ENCODE assay signal across 8 mouse cellular contexts in genomic region chr4:44071741-44072145, GRCm38 (mm10). TPM values are rescaled to one million over a fixed set of nuclear protein-coding genes. Genes with fewer than 3 reads are reported as not detected.
DNase-seq lines count a peak whose midpoint lies in the region; ATAC-seq and TF ChIP-seq lines count a peak whose summit lies in the region.

No protein-coding gene starts in this region.

- H3K4me2 ChIP-seq in hindbrain, embryonic 16.5 days (ENCODE audit: low read length) = peak overlapping the region; percentile 78
- peak overlapping the region; percentile 97 for H3K4me2 ChIP-seq in lung, postnatal 0 days (replicated peaks; ENCODE audit: low read depth, low read length)

- WGBS in hindbrain, embryonic 16.5 days = 8% methylated on average over 11 of the region's 11 CpGs
- WGBS in lung, postnatal 0 days = 2% methylated on average over 11 of the region's 11 CpGs

- peak overlapping the region; percentile 87 for H3K4me3 ChIP-seq in hindbrain, embryonic 16.5 days (ENCODE audit: low read length)
- H3K4me3 ChIP-seq in lung, postnatal 0 days (ENCODE audit: low read depth, low read length) = peak overlapping the region; percentile 85

- H3K27ac ChIP-seq in hindbrain, embryonic 16.5 days (ENCODE audit: low read depth, low read length) = peak overlapping the region; percentile 84
- H3K27ac ChIP-seq in lung, postnatal 0 days (ENCODE audit: low read length) = peak overlapping the region; percentile 92

- ATAC-seq in common myeloid progenitor, adult 5-6 weeks (replicated peaks; ENCODE audit: low read depth, poor library complexity, severe bottlenecking) = peak; percentile 36
- ATAC-seq in hindbrain, embryonic 16.5 days = no peak
- ATAC-seq in lung, postnatal 0 days = peak; percentile 3; the same call in 1 of the 2 replicates

- H3K27me3 ChIP-seq in hindbrain, embryonic 16.5 days (replicated peaks; ENCODE audit: control insufficient read depth, insufficient read depth, low read length) = no peaks in the 10 kb centered on the region
- no peaks in the 10 kb centered on the region for H3K27me3 ChIP-seq in lung, postnatal 0 days (replicated peaks; ENCODE audit: insufficient read depth, low read length)

- intact Hi-C loops in left cerebral cortex, postnatal 4 days (cut with DNase I) = no loop called here

- H3K4me1 ChIP-seq in hindbrain, embryonic 16.5 days (ENCODE audit: control insufficient read depth, insufficient read depth, low read depth, low read length) = peaks cover 18% of the 10 kb centered on the region
- peaks cover 6% of the 10 kb centered on the region; the same call in 1 of the 2 replicates for H3K4me1 ChIP-seq in lung, postnatal 0 days (ENCODE audit: insufficient read depth, low read depth, low read length)

- no peaks in the 10 kb centered on the region for H3K9me3 ChIP-seq in hindbrain, embryonic 16.5 days (ENCODE audit: control insufficient read depth, low read length)
- no peaks in the 10 kb centered on the region for H3K9me3 ChIP-seq in lung, postnatal 0 days (ENCODE audit: low read length)

- peak overlapping the region; percentile 89 for H3K9ac ChIP-seq in hindbrain, embryonic 16.5 days (ENCODE audit: low read depth, low read length)
- H3K9ac ChIP-seq in lung, postnatal 0 days (replicated peaks; ENCODE audit: low read depth) = peak overlapping the region; percentile 77

- no peak for TF ChIP-seq EP300 in lung, postnatal 0 days (IDR thresholded peaks at IDR 0.05)

- TF ChIP-seq CTCF in lung, postnatal 0 days (IDR thresholded peaks at IDR 0.05) = no peak

- DNase-seq in kidney, adult 9 months = peak; percentile 47
- no peak for DNase-seq in kidney, adult 11 months
- no peak for DNase-seq in lung, postnatal 0 days (ENCODE audit: low spot score)
- DNase-seq in left cerebral cortex, postnatal 4 days = no peak
- no peak for DNase-seq in adrenal gland, adult (ENCODE audit: inconsistent age in 2 of 2, low spot score in 1 of 2)
- DNase-seq in adrenal gland, adult 18-20 months (ENCODE audit: low spot score in 2 of 2) = no peak

- no peaks in the 10 kb centered on the region for H3K36me3 ChIP-seq in hindbrain, embryonic 16.5 days (ENCODE audit: control insufficient read depth, insufficient read depth, low read length)
- H3K36me3 ChIP-seq in lung, postnatal 0 days (ENCODE audit: insufficient read depth, low read length) = no peaks in the 10 kb centered on the region

RNA-seq across cellular contexts. Expression of gene Gne, which starts 12.2 kb away (rescaled TPM):
- 32.0 and 32.6 TPM in 2 replicates for total RNA-seq in common myeloid progenitor, adult 5-6 weeks (2017)
- polyA plus RNA-seq in hindbrain, embryonic 16.5 days (2015; fragmentation: Nextera tagmentation; extraction: Ambion mirVana) = 27.3 and 31.1 TPM in 2 replicates
- 25.1 and 33.1 TPM in 2 replicates for polyA plus RNA-seq in lung, postnatal 0 days (2015; fragmentation: Nextera tagmentation; extraction: Ambion mirVana)
- total RNA-seq in left cerebral cortex, postnatal 4 days (2021) = 10 to 100 TPM; 46.3 to 51.6 TPM
- 10 to 100 TPM; 30.1 to 35.3 TPM for total RNA-seq in adrenal gland, adult 18-20 months (2021)
